Mouse (Mus musculus): ENCODE measurements around the gene Angptl3.

- TF ChIP-seq CTCF (IDR thresholded peaks at IDR 0.05; ENCODE audit: low read depth) (no peak), EP300 (IDR thresholded peaks at IDR 0.05; ENCODE audit: low read depth) (no peak)
Observed at GRCm38 (mm10) chr4:99044854-99045253, 14.1 kb downstream of the Angptl3 start.
